Mouse (Mus musculus): ENCODE measurements at regions not wholly inside any gene's neighbourhood (a gene's known extent, or its start where the extent isn't known, plus 50 kb on each side); places are given as distances from the start of the nearest gene placed in this dataset.

GRCm38 (mm10) chr10:44598615-44599014, 70.3 kb upstream of the Prdm1 start:
- Histone ChIP-seq H3K4me3 (no peak overlapping the region), H3K27ac (no peak overlapping the region)
- no peak for DNase-seq (ENCODE audit: low spot score in 2 of 2)
- TF ChIP-seq CTCF (conservative IDR thresholded peaks at IDR 0.05) = no peak

DNA sequence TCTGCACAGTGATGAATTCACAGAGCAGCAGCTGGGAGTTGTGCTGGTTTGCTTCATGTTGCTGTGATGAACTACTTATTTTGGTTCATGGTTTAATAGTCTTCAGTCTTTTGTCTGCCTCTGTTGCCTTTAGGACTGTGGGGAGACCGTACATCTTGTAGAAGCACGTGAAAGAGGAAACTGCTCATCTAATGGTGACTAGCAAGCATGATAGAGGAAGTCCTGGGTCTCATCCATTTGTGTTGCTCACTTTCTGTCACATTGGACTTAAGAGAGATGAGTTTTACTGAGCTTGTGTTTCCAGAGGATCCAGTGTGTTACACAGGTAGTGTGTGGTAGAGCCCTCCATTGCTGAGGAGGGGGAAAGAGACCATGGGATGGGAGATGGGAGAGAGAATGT, 67.6 kb upstream of the Prdm1 start:
- DNase-seq (ENCODE audit: low spot score in 2 of 2) = no peak
- no peak for TF ChIP-seq CTCF (conservative IDR thresholded peaks at IDR 0.05)
- H3K27ac ChIP-seq = no peak overlapping the region
- no peak overlapping the region for H3K4me3 ChIP-seq

DNA sequence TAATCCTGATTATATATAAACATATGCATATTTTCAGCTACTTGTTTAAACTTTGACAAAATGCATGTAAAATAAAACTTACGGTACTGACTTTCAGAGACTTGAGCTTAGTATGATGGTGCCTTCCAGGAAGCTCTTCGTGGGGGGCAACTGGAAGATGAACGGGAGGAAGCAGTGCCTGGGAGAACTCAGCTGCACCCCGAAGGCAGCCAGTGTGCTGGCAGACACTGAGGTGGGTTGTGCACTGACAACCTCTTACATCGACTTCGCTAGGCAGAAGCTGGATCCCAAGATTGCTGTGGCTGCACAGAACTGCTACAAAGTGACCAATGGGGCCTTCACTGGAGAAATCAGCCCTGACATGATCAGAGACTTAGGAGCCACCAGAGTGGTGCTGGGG, 61.5 kb upstream of the Prdm1 start:
- Histone ChIP-seq H3K27ac (no peak overlapping the region), H3K4me3 (no peak overlapping the region)
- TF ChIP-seq CTCF (conservative IDR thresholded peaks at IDR 0.05) = no peak
- DNase-seq (ENCODE audit: low spot score in 2 of 2) = no peak

DNA sequence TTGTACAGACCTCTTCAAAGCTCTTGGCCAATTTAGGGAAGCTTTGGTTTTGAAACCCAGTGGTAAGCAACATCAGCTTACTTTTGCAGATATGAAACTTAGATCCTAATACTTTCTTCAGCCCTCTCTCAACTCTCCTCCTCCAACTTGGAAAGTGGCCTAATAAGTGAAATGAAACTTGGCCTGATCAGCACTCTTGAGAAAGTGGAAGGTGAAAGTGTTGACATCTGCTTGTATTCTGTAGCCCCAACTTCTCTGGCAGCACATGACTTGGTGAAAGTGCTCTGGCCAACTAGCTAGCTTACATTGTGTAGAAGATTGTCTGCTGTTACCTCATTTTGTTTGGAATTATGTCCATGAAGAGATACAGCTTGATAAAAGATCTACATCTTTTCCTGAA, 61.1 kb upstream of the Prdm1 start:
- Histone ChIP-seq H3K27ac (no peak overlapping the region), H3K4me3 (no peak overlapping the region)
- DNase-seq (ENCODE audit: low spot score in 2 of 2) = no peak
- no peak for TF ChIP-seq CTCF (conservative IDR thresholded peaks at IDR 0.05)

GRCm38 (mm10) chr10:44582736-44583135, 54.4 kb upstream of the Prdm1 start:
- Histone ChIP-seq H3K27ac (no peak overlapping the region), H3K4me3 (no peak overlapping the region)
- TF ChIP-seq CTCF (conservative IDR thresholded peaks at IDR 0.05) = no peak
- no peak for DNase-seq (ENCODE audit: low spot score in 2 of 2)

Small RNAs in the stretch of these regions (microRNA-seq; reads per million reads assigned to microRNA genes)
- gene Gm24271 = 0 reads per million in 2 experiments
